Mouse (Mus musculus) small intestine, adult 2 months (tissue): ENCODE results near the gene Wnt9a.

Experiments
- CTCF ChIP-seq: fragments of 200-500 bp; IDR thresholded peaks from 2 replicates; pipeline ENCODE4 v1.5.1; 2012; ENCODE audit warnings: low read depth, mild to moderate bottlenecking, control low read depth, inconsistent platforms, low read length, moderate library complexity, mixed read lengths; ENCODE audit not compliant: insufficient replicate concordance, insufficient read length; ENCODE audit errors: extremely low read depth
- POLR2A ChIP-seq: fragments of 200-500 bp; IDR thresholded peaks from 2 replicates; pipeline ENCODE4 v1.6.1; 2012; ENCODE audit warnings: low read depth, mild to moderate bottlenecking, control low read depth, inconsistent platforms, low read length, moderate library complexity

DNA sequence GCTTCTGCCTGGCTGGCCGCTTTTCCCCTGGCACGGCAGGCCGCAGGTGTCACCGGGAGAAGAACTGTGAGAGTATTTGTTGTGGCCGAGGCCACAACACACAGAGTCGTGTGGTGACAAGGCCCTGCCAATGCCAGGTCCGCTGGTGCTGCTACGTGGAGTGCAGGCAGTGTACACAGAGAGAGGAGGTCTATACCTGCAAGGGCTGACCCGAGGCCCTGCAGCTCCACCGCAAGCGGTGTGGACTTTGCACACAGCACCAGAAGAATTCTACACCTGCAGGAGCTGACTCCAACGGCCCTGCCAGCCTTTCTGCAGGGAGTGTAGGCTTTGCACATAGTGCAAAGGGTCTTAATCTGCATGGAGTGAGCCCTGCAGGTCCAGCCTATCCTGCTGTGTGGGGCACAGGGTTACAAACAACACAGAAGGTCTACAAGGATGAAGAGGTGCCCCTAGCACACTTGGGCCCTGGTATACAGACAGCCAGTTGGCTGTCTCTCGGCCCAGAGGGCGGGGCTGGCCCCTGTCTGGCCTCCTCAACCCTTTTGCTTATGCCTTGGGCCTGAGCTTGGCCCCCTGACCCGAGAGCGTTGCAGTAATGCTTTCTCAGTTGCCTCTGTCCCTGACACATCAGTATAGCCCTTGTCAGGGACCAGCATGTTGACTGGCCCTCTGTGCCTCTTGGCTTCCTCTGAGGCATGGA, 24.6 kb downstream of the Wnt9a start:
- TF ChIP-seq POLR2A, result no peak
- no peak for TF ChIP-seq CTCF
